Mouse (Mus musculus) ovary, postnatal 36 days (tissue): ENCODE measurements around the gene Ikzf2.

Experiments
- DNase-seq: peaks from one replicate; pipeline ENCODE4 v3.0.0; 2022; ENCODE audit warnings: low spot score, mixed read lengths

Ikzf2 gene

DNA sequence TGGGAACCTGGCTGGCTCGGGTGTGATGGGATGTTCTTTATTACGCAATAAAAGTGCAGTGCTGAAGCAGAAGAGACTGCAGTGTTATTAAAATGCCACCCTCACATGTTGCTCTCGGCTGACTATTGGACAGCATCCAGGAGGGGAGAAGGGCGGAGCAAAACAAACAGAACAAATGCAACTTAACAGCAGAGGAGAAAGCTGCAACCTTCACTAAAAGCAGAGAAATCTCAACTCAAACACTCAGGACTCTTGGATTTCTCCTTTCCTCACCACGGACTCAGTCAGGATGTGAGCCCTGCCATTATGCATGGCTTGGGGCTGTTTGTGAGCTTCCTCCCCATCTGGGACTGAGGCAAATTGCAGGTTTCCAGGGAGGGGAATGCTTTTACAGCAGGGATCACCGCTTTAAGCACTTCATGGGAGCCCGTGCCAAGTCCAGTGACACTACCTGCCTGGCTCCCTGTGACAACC is 95.7 kb downstream of the Ikzf2 start:
- DNase-seq, result peak; percentile 10

DNA sequence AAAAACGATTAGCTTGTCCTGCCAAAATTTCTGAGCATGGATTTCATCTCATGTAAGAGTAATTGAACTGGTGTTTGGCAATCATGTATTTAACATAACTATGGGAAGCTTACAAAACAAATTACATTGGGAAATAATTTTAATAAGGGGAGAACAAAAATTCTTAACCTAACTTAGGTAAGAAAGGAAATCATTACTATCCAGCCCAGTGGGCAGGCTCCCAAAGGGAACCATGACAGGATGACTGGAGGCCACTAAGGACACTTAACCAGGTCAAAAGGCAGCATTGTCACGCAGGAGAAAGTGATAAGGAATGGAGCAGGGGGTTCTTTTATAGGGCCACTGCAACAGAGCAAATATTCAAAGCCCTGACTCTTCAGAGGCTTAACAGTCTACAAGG is 101.5 kb downstream of the Ikzf2 start:
- DNase-seq, result no peak

DNA sequence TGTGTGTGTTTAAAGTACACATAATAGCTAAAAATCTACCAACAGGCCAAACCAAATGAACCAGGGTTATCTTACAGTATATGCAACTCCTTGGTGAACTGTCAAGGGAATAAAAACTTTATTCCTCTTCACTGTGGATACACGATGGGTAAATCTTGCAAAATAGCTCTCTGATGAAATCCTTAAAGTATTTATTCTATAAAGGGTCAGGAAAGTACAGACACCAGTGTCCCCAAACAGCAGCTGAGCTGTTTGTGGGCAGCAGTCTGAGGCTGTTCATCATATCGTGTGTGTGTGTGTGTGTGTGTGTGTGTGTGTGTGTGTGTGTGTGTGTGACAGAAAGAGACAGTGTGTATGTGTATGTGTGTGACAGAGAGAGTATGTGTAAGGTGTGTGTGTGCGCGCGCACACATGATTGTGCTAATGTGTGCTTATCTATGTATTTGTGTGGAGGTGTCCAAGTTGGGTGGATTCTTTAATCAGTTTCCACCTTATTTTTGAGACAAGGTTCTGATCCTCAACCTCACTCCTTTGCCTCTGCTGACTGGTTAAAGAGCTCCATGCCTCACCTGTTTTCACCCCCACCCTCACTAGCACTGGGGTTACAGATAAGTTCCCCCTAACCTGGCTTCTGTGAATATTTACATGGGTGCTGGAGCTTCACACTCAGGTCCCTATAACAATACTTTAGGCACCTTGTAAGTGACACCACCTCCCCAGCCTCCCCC is 102.9 kb downstream of the Ikzf2 start:
- no peak for DNase-seq

DNA sequence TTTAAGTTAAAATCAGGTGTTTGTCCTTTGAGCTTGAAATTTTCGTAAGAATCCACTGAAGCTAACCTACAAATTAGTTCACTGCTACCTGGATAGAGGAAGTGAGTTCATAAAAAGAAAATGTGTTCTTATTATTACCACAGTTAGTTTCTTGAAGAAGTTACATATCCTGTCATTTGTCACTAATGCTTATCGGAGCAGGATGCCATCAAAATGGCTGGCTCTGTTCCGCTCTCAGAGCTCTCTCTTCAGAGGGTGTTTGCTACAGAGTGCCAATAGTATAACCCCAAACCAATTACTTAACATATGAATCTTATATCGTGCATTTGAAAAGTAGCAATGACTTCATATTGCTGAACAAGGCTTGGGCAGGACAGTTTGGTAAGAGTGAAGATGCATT is 108.1 kb downstream of the Ikzf2 start:
- no peak for DNase-seq

DNA sequence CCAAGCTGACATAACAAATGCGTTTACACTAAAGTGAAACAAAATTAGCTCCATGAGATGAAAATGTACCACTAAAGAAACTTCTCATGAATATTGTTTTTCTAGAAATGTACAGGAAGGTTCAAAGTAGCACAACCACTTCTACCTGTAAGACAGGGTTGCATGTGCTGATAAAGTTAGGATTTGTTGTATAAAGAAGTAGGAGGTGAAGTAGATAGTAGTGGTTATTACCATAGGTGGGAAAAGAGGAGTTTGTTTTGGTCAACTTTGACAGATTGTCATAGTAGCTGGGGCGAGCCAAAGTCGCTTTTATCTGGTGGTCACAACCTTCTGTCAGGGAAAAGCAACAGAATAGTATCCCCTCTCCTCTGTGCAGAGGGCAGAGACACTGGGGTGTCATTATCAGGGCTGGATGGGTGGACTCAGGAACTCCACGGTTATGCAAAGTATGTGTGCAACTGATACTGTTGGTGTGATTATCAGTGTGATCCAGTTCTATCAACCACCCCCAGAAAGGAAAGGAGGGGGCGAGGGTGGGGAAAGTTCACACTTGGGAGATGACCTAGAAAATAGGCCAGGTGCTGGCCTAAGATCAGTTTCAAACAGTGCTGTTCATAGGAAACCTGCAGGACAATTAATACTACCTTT is 127.5 kb downstream of the Ikzf2 start:
- DNase-seq, result no peak

- DNase-seq, result no peak
These were observed 131.4 kb downstream of the Ikzf2 start for GRCm38 (mm10) chr1:69555636-69556151.

GRCm38 (mm10) chr1:69549987-69550386 is 137.1 kb downstream of the Ikzf2 start:
- DNase-seq, result no peak

- no peak for DNase-seq
These were observed 141.2 kb downstream of the Ikzf2 start for GRCm38 (mm10) chr1:69545885-69546253.

- DNase-seq, result no peak
These were observed 141.7 kb downstream of the Ikzf2 start for GRCm38 (mm10) chr1:69545217-69545884.

DNA sequence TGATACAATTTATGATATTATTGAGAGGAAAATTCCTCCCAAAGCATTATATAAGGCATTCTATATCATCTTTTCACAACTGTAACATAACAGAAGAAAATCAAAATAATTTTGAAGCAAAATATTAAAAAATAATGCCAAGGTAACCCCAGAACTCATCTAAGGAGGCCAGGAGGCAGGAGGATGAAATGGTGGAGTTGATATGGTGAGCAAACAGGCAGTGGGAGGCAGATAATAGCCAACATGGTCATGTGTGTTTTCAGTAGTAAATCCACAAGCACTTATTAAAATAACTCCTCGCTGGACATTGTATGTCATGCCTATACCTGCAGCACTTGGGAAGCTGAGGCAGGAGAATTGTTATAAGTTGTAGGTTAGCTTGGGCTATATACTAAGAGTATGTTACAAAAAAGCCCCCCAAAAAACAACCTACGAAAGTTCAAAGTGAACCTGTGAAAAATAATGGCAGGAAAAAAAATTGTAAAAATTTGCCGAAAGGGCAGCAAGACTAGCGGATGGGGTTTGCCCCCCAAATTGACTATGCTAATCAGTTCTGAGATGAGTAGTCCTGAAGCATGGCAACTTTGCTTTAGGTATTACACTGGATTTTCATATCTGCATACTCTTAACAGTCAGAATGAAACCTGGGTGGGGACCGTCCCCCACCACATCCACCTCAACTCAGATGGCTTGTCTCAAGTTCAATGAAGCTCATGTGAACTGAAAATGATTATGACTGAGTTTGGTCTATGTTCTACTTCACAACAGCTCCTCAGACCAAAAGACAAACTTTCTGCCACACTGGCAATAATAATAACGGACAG is 143.1 kb downstream of the Ikzf2 start:
- DNase-seq, result no peak

DNA sequence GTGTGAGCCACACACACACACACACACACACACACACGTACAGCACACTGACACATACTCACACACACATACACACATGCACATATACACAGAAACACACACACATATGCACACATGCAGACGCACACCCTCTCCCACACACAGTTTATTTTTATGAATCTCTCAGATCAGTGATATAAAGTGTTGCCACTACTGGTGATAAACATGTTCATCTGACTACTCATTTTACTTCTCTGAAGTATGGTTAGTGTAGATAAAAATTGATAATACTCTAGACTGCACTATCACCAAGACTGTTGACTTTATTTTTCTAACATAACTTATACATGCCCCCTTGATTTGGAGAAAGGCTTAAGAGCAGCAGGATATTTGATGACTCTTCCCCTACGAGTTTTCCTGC is 144.5 kb downstream of the Ikzf2 start:
- DNase-seq, result no peak

GRCm38 (mm10) chr1:69538663-69539062 is 148.4 kb downstream of the Ikzf2 start:
- no peak for DNase-seq

- DNase-seq, result no peak
These were observed 149.4 kb downstream of the Ikzf2 start for GRCm38 (mm10) chr1:69537619-69538018.

GRCm38 (mm10) chr1:69535507-69535906 is 151.5 kb downstream of the Ikzf2 start:
- DNase-seq, result no peak

DNA sequence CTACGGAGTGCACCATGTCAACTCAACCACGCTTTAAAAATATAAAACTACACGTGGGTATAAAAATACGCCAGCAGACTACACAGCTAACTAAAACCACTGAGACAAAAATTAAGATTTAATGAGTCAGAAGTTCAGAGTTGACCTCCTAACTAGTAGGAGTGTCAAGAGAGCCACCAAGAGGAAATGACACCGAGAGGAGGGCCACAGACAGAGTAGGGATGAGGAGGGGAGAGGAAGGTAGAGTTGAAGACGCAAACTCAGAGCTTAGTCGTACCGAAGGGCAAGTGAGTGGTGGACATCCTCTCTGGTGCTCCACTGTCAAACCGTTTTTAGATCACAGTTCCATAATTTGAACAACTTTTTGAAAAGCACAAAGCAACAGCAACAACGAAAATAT is 154.0 kb downstream of the Ikzf2 start:
- DNase-seq, result no peak

DNA sequence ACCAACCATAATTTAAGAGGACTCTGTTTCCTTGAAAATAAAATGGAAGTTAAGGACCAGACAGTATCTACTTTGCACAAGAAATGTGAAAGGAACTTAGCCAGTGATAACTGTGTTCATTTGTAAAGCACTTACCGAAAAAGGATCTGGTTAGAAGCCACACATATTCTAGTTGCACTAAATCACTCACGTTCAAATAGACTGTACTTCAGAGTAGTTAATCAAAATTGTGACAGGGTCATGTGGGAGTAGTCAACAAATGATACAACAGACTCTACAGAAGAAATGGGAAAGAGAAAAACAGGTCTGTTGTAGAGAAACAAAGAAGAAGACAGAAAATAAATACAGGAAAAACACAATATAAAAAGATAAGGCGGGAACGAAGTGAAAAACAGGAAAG is 158.3 kb downstream of the Ikzf2 start:
- no peak for DNase-seq

DNA sequence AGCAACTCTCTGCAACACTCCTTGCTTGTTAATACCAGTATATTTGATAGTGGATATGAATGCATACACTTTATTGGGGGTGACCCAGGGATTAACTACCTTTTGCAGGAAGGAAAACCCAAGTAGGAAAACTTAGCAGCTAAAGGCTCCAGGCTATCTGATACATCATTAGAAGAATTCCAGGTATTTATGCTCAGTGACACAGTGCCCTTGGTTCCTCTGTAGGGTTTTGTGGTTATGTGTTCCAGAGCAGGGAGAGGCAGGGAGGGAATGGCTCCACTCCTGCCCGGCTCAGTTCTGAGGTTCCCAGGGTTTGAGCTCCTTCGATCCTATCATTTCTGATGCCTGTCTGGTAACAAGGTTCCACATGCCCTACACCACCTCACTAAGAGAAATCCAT is 165.4 kb downstream of the Ikzf2 start:
- no peak for DNase-seq

DNA sequence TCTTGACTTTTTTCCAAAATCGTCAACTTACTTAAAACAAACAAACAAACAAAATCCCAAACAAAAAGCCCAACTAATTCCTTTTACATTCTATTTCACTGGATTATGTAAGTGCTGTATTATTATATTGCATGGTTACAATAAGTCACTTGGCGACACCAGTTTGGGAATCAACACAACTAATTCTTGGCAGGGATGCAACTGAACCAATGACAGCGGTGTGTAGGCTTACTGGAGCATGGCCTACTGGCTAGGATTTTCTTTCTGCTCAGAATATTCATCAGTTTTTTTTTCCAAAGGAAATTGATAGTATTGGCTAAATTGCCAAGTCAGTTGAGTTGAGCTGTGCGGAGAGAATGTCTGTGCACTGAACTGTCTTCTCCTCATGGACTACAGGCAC is 167.7 kb downstream of the Ikzf2 start:
- DNase-seq, result no peak

DNA sequence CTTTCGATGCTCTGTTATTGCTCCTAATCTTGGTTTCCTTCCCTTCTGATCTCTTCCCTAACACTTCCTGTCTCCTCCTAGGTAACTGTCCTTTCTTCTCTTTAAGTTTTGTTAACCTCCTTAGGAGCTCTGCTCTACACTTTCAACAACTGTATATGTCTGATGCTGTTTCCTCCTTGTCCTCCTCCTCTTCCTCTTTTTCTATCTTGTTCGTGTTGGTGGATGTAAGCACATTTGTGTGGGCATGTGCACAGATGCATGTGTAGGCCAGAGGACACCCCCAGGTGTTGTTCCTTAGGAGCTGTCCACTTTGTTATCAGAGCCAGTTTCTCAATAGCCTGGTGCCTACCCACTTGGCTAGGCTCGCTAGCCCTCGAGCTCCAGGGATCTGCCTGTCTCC is 169.0 kb downstream of the Ikzf2 start:
- DNase-seq, result no peak

DNA sequence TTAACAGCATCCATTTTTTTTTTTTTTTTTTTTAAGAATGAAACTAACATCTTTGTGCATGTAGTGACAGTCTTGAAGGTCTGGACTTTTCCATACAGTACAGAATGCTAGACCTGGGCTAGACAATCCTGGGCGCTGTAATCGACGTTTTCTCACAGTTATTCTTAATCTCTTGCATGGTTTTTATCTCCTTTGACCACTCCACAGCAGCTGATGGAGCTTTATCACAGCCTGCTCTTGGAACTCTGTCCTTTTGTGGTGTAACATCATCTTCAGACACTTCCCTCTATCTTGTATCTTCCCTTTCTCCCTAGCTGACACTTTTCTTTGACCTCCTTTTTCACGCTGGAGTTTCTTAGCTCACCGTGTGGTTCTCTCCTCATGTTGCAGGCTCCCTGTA is 170.9 kb downstream of the Ikzf2 start:
- no peak for DNase-seq

- no peak for DNase-seq
These were observed 173.3 kb downstream of the Ikzf2 start for GRCm38 (mm10) chr1:69513595-69514250.

DNA sequence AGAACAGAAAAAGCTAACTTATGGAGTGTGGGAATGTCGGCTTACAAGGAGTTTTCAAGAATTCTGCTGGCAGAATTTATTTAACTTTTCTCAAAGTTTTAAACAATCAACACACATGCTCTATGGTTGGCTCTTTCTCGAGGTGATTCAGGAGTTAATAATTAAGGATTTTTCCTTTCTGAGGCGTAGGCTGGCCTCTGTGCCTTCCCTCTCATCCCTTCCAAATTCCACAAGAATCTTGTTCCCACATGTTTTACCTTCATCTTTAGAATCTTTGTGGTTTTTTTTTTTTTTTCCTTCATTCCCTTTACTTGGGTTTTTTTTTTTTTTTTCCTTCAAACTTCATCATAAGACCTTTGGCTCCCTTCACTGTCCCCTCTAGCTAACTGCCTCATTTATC is 178.8 kb downstream of the Ikzf2 start:
- DNase-seq, result no peak
